Mouse (Mus musculus): Measurements from ENCODE around the gene Myoz2. TPM values are rescaled to one million over a fixed set of nuclear protein-coding genes. Genes with fewer than 3 reads are reported as not detected.
A peak's percentile ranks its signal among the peaks of the same experiment; 100 is the strongest.

The Myoz2 gene
- polyA plus RNA-seq, 1 experiment from 2014 or later = not detected

- no peak overlapping the region for H3K4me3 ChIP-seq
- H3K27me3 ChIP-seq (ENCODE audit: poor library complexity, severe bottlenecking) = no peaks in the 10 kb centered on the region
- no peak for DNase-seq (ENCODE audit: extremely low spot score, low spot score)
- H3K4me1 ChIP-seq = no peaks in the 10 kb centered on the region
- H3K36me3 ChIP-seq (replicated peaks) = no peaks in the 10 kb centered on the region
- H3K9me3 ChIP-seq = no peaks in the 10 kb centered on the region; the same call in 1 of the 2 replicates
- no peak overlapping the region for H3K27ac ChIP-seq
- 79% methylated on average over 1 of the region's 1 CpGs for WGBS
Observed at GRCm38 (mm10) chr3:122996968-122997367, 37.8 kb downstream of the Myoz2 start.

- WGBS = 90% methylated on average over 11 of the region's 11 CpGs
- DNase-seq (ENCODE audit: extremely low spot score, low spot score) = no peak
- H3K9me3 ChIP-seq = no peaks in the 10 kb centered on the region
- H3K4me3 ChIP-seq = no peak overlapping the region
- H3K36me3 ChIP-seq (replicated peaks) = no peaks in the 10 kb centered on the region
- H3K27me3 ChIP-seq (ENCODE audit: poor library complexity, severe bottlenecking) = no peaks in the 10 kb centered on the region
- peaks cover 24% of the 10 kb centered on the region for H3K4me1 ChIP-seq
- H3K27ac ChIP-seq = no peak overlapping the region
Observed at GRCm38 (mm10) chr3:122986906-122987305, 47.9 kb downstream of the Myoz2 start.

GRCm38 (mm10) chr3:122986386-122986785, 48.4 kb downstream of the Myoz2 start:
- Histone ChIP-seq H3K4me3 (no peak overlapping the region), H3K9me3 (no peaks in the 10 kb centered on the region), H3K27me3 (ENCODE audit: poor library complexity, severe bottlenecking) (no peaks in the 10 kb centered on the region), H3K4me1 (peaks cover 24% of the 10 kb centered on the region), H3K27ac (0 out of 2 replicates have a peak overlapping the region, but pooled peaks have one; percentile 3), H3K36me3 (replicated peaks) (no peaks in the 10 kb centered on the region)
- DNase-seq (ENCODE audit: extremely low spot score, low spot score) = no peak
- WGBS = 65% methylated on average over 1 of the region's 1 CpGs

DNA sequence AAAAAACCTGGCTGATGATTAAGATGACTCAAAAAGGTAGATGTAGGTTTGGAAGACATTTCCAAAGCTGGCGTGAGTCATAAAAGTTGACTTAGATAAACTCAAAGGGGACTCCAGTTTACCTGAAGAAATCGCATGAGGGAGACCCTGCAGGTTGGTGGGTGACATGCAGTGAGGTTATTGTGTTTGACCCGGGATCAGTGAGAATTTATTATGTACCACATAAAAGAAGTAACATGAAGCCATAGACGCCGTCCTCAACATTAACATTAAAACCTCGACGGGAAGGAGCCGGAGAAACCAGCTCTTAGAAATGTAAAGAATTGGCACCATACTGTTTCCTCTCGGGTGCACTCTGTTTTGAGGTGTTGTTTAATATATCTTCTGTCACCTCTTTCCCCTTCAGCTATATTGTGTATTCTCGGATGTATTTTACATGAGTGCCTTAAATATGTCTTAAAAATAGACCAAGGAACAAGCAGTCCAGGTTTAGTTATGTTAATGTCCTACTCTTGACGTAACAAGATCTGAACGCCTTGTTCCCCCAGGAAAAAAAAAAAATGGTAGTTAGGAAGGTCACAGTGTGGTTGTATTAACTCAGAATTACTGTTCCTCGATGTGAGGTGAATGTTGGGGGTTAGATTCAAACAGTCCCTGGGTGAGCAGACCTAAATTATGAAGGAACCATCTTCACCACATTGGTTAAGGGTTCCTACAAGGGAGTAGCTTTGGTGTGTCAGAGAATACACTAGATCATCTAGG, 49.5 kb downstream of the Myoz2 start:
- DNase-seq (ENCODE audit: extremely low spot score, low spot score) = no peak
- Histone ChIP-seq H3K4me3 (peak overlapping the region; percentile 87), H3K4me1 (peaks cover 24% of the 10 kb centered on the region), H3K36me3 (replicated peaks) (no peaks in the 10 kb centered on the region), H3K27ac (peak overlapping the region; percentile 99), H3K27me3 (ENCODE audit: poor library complexity, severe bottlenecking) (no peaks in the 10 kb centered on the region), H3K9me3 (no peaks in the 10 kb centered on the region)
- 26% methylated on average over 13 of the region's 13 CpGs for WGBS

- H3K4me3 ChIP-seq = peak within 1 kb of the TSS; percentile 87
- H3K27me3 ChIP-seq (ENCODE audit: poor library complexity, severe bottlenecking) = no peaks in the 10 kb centered on the region
- H3K4me1 ChIP-seq = peaks cover 24% of the 10 kb centered on the region
- H3K27ac ChIP-seq = peak within 1 kb of the TSS; percentile 99
- no peaks in the 10 kb centered on the region for H3K9me3 ChIP-seq
- DNase-seq (ENCODE audit: extremely low spot score, low spot score) = peak; percentile 95
- H3K36me3 ChIP-seq (replicated peaks) = no peaks in the 10 kb centered on the region
- WGBS = under 1% methylated on average over 94 of the region's 94 CpGs
Observed at GRCm38 (mm10) chr3:122984249-122985182, 50.3 kb downstream of the Myoz2 start, which contains the start of gene Usp53. TSS of gene Usp53 (minus strand) at chr3:122984510.

GRCm38 (mm10) chr3:122983849-122984248, 51.0 kb downstream of the Myoz2 start:
- H3K27ac ChIP-seq = peak overlapping the region; percentile 99
- H3K4me3 ChIP-seq = peak overlapping the region; percentile 87
- no peaks in the 10 kb centered on the region for H3K27me3 ChIP-seq (ENCODE audit: poor library complexity, severe bottlenecking)
- peaks cover 3% of the 10 kb centered on the region; the same call in 1 of the 2 replicates for H3K36me3 ChIP-seq (replicated peaks)
- under 1% methylated on average over 30 of the region's 30 CpGs for WGBS
- no peak for DNase-seq (ENCODE audit: extremely low spot score, low spot score)
- H3K4me1 ChIP-seq = peaks cover 24% of the 10 kb centered on the region
- no peaks in the 10 kb centered on the region for H3K9me3 ChIP-seq

GRCm38 (mm10) chr3:122975964-122976363, 58.9 kb downstream of the Myoz2 start:
- Histone ChIP-seq H3K4me1 (peaks cover 32% of the 10 kb centered on the region), H3K36me3 (replicated peaks) (peaks cover 8% of the 10 kb centered on the region; the same call in 1 of the 2 replicates), H3K27me3 (ENCODE audit: poor library complexity, severe bottlenecking) (no peaks in the 10 kb centered on the region), H3K27ac (no peak overlapping the region), H3K9me3 (no peaks in the 10 kb centered on the region), H3K4me3 (no peak overlapping the region)
- 90% methylated on average over 1 of the region's 1 CpGs for WGBS
- DNase-seq (ENCODE audit: extremely low spot score, low spot score) = no peak

- Histone ChIP-seq H3K4me1 (peaks cover 32% of the 10 kb centered on the region), H3K27me3 (ENCODE audit: poor library complexity, severe bottlenecking) (no peaks in the 10 kb centered on the region), H3K36me3 (replicated peaks) (peaks cover 8% of the 10 kb centered on the region; the same call in 1 of the 2 replicates), H3K4me3 (no peak overlapping the region), H3K9me3 (no peaks in the 10 kb centered on the region), H3K27ac (peak overlapping the region; percentile 21; the same call in 1 of the 2 replicates)
- DNase-seq (ENCODE audit: extremely low spot score, low spot score) = no peak
- WGBS = 89% methylated on average over 4 of the region's 4 CpGs
Observed at GRCm38 (mm10) chr3:122975363-122975762, 59.5 kb downstream of the Myoz2 start.

DNA sequence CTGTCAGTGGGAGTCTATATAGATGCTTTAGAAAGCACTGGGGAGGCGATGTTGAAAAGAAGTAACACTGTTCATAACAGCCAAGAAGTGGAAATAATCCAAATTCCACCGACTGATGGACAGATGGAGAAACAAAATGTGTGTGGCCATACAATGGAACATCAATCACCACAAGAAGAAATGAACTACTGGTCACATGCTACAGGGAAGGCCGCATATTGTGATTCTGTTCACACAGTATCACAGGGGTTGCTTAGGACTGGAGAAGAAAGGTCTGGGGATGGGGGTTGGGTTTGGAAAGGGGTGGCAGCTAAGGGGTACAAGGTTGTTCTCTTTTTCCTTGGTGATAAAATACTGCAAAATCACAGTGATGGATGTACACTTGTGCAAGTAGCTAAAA, 60.0 kb downstream of the Myoz2 start:
- Histone ChIP-seq H3K9me3 (no peaks in the 10 kb centered on the region), H3K27me3 (ENCODE audit: poor library complexity, severe bottlenecking) (no peaks in the 10 kb centered on the region), H3K27ac (no peak overlapping the region; the same call in 1 of the 2 replicates), H3K36me3 (replicated peaks) (peaks cover 8% of the 10 kb centered on the region; the same call in 1 of the 2 replicates), H3K4me1 (peaks cover 32% of the 10 kb centered on the region), H3K4me3 (no peak overlapping the region)
- WGBS = 72% methylated on average over 3 of the region's 3 CpGs
- DNase-seq (ENCODE audit: extremely low spot score, low spot score) = no peak

DNA sequence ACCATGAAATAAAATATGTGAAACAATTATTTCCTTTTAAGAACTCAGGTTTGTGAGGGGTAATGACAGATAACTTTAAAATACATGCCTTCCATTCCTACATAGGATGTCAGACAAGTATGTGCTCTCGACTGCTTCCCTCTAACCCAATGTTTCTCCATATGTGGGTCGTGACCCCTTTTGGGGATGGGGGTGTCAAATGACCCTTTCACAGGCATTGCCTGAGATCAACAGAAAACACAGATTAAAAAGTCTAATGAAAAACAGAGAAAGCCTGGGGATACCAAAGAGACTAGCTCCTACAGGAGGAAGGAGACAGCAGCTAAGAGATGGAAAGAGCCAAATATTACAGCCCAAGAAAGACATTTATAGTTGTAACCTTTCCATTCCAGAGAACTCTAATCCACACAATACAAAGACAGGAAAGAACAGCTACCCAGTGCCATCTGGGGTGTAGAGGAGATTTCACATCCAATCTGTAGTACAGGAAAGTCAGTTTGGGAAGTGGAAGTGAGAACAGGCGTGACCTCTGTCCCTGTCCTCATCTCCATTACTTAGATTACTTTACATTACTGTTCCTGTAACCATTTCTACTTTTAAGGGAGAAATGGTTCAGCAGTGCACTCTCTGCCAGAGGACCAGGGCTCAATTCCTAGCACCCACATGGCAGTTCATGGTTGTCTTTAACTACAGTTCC, 62.5 kb downstream of the Myoz2 start:
- Histone ChIP-seq H3K4me3 (no peak overlapping the region), H3K9me3 (no peaks in the 10 kb centered on the region), H3K27ac (no peak overlapping the region), H3K27me3 (ENCODE audit: poor library complexity, severe bottlenecking) (no peaks in the 10 kb centered on the region), H3K36me3 (replicated peaks) (peaks cover 8% of the 10 kb centered on the region), H3K4me1 (peaks cover 32% of the 10 kb centered on the region)
- DNase-seq (ENCODE audit: extremely low spot score, low spot score) = no peak
- 56% methylated on average over 3 of the region's 3 CpGs for WGBS

- DNase-seq (ENCODE audit: extremely low spot score, low spot score) = no peak
- no peak overlapping the region for H3K27ac ChIP-seq
- H3K36me3 ChIP-seq (replicated peaks) = peaks cover 11% of the 10 kb centered on the region
- no peak overlapping the region for H3K4me3 ChIP-seq
- peaks cover 15% of the 10 kb centered on the region; the same call in 1 of the 2 replicates for H3K4me1 ChIP-seq
- WGBS = 94% methylated on average over 9 of the region's 9 CpGs
- no peaks in the 10 kb centered on the region for H3K9me3 ChIP-seq
- no peaks in the 10 kb centered on the region for H3K27me3 ChIP-seq (ENCODE audit: poor library complexity, severe bottlenecking)
Observed at GRCm38 (mm10) chr3:122968391-122968790, 66.4 kb downstream of the Myoz2 start.

DNA sequence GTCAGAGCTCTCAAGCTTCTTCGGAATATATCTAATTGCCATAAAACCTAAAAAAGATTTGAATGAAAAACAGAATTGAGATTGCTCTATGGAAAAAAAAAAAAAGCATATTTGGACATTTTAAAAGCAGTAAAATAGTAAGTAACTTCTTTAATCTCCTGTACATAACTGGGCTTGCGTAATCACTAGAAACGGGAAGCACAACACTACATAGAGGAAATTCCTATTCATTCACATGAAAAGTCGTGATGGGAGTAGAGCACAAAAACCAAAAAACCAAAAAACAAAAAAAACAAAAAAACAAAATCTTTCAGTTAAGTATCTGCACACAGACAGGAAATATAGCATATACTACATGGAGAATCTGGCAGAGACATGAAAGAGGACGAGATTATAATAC, 70.5 kb downstream of the Myoz2 start:
- no peak for DNase-seq (ENCODE audit: extremely low spot score, low spot score)
- Histone ChIP-seq H3K4me1 (no peaks in the 10 kb centered on the region), H3K36me3 (replicated peaks) (peaks cover 26% of the 10 kb centered on the region), H3K27me3 (ENCODE audit: poor library complexity, severe bottlenecking) (no peaks in the 10 kb centered on the region), H3K9me3 (no peaks in the 10 kb centered on the region), H3K27ac (no peak overlapping the region), H3K4me3 (no peak overlapping the region)
- WGBS = 94% methylated on average over 5 of the region's 5 CpGs
